In genomic region chr11:62646495-62646843, GRCm38 (mm10) we compare ENCODE assay signal across 9 mouse cellular contexts. TPM values are rescaled to one million over a fixed set of nuclear protein-coding genes. Genes with fewer than 3 reads are reported as not detected.
DNase-seq lines count a peak whose midpoint lies in the region; ATAC-seq lines count a peak whose summit lies in the region.
"Had no signal": no experiment of that assay in that cellular context is flagged by ENCODE, and none has a peak within 500 bp of the region (broad histone marks: within the 10 kb centered on the region; RNA-seq: fewer than 3 reads in every experiment).

No protein-coding gene starts in this region.

- ATAC-seq in heart, embryonic 16.5 days (replicated peaks; ENCODE audit: extremely low read depth, insufficient read depth, low FRiP score) = no peak
- no peak for ATAC-seq in hindbrain, embryonic 14.5 days (ENCODE audit: low FRiP score)
- no peak for ATAC-seq in midbrain, embryonic 12.5 days (ENCODE audit: low FRiP score, low read depth)

- H3K9me3 ChIP-seq in heart, embryonic 16.5 days (replicated peaks; ENCODE audit: control insufficient read depth, low read length) = no peaks in the 10 kb centered on the region
- H3K9me3 ChIP-seq in hindbrain, embryonic 14.5 days (ENCODE audit: control insufficient read depth, low read length) = no peaks in the 10 kb centered on the region
- H3K9me3 ChIP-seq in midbrain, embryonic 12.5 days = no peaks in the 10 kb centered on the region

- no peaks in the 10 kb centered on the region for H3K36me3 ChIP-seq in heart, embryonic 16.5 days (ENCODE audit: control insufficient read depth, insufficient read depth)
- no peaks in the 10 kb centered on the region for H3K36me3 ChIP-seq in hindbrain, embryonic 14.5 days (replicated peaks; ENCODE audit: control insufficient read depth, insufficient read depth)
- H3K36me3 ChIP-seq in midbrain, embryonic 12.5 days = no peaks in the 10 kb centered on the region

- H3K4me2 ChIP-seq in heart, embryonic 16.5 days (ENCODE audit: low read depth, low read length) = peak overlapping the region; percentile 83
- peak overlapping the region; percentile 69 for H3K4me2 ChIP-seq in hindbrain, embryonic 14.5 days (replicated peaks)
- peak overlapping the region; percentile 97 for H3K4me2 ChIP-seq in midbrain, embryonic 12.5 days (replicated peaks)

- H3K27me3 ChIP-seq in heart, embryonic 16.5 days (ENCODE audit: control insufficient read depth, insufficient read depth, low read length) = no peaks in the 10 kb centered on the region
- no peaks in the 10 kb centered on the region for H3K27me3 ChIP-seq in hindbrain, embryonic 14.5 days (ENCODE audit: control insufficient read depth, insufficient read depth, low read length)
- H3K27me3 ChIP-seq in midbrain, embryonic 12.5 days = no peaks in the 10 kb centered on the region

- H3K4me3 ChIP-seq in heart, embryonic 16.5 days (ENCODE audit: low read length) = peak overlapping the region; percentile 89
- H3K4me3 ChIP-seq in brown adipose tissue, adult 24 weeks (ENCODE audit: insufficient read depth, low read depth, low read length) = 0 out of 2 replicates have a peak overlapping the region, but pooled peaks have one; percentile 10
- peak overlapping the region; percentile 80 for H3K4me3 ChIP-seq in hindbrain, embryonic 14.5 days (replicated peaks; ENCODE audit: low read length)
- peak overlapping the region; percentile 78 for H3K4me3 ChIP-seq in midbrain, embryonic 12.5 days

- 9% methylated on average over 4 of the region's 4 CpGs for WGBS in heart, embryonic 16.5 days
- WGBS in hindbrain, embryonic 14.5 days = 42% methylated on average over 4 of the region's 4 CpGs
- 67% methylated on average over 4 of the region's 4 CpGs for WGBS in midbrain, embryonic 12.5 days

- H3K4me1 ChIP-seq in heart, embryonic 16.5 days (ENCODE audit: control insufficient read depth, insufficient read depth, low read length) = peaks cover 68% of the 10 kb centered on the region
- no peaks in the 10 kb centered on the region; the same call in none of the 2 replicates for H3K4me1 ChIP-seq in brown adipose tissue, adult 24 weeks (ENCODE audit: control insufficient read depth, insufficient read depth, insufficient read length, low read length)
- peaks cover 44% of the 10 kb centered on the region for H3K4me1 ChIP-seq in hindbrain, embryonic 14.5 days (replicated peaks; ENCODE audit: control insufficient read depth, insufficient read depth, low read length)
- peaks cover 56% of the 10 kb centered on the region for H3K4me1 ChIP-seq in midbrain, embryonic 12.5 days

- no peak for DNase-seq in heart, postnatal 4 days
- no peak for DNase-seq in hindbrain, embryonic 14.5 days (ENCODE audit: low spot score)
- DNase-seq in ovary, postnatal 36 days (ENCODE audit: low spot score) = no peak
- no peak for DNase-seq in urinary bladder, adult 2 months (ENCODE audit: low spot score)
- no peak for DNase-seq in right cerebral cortex, adult 18-20 months
- DNase-seq: cerebellum, adult 2 months had no signal

- H3K9ac ChIP-seq in heart, embryonic 16.5 days (ENCODE audit: low read length) = peak overlapping the region; percentile 94
- peak overlapping the region; percentile 24 for H3K9ac ChIP-seq in hindbrain, embryonic 14.5 days
- H3K9ac ChIP-seq in midbrain, embryonic 12.5 days (replicated peaks) = peak overlapping the region; percentile 31; the same call in 1 of the 2 replicates

- peak overlapping the region; percentile 98 for H3K27ac ChIP-seq in heart, embryonic 16.5 days (ENCODE audit: low read length)
- H3K27ac ChIP-seq in brown adipose tissue, adult 24 weeks (replicated peaks; ENCODE audit: low read depth, low read length) = no peak overlapping the region
- H3K27ac ChIP-seq in hindbrain, embryonic 14.5 days = peak overlapping the region; percentile 2; the same call in 1 of the 2 replicates
- peak overlapping the region; percentile 35; the same call in 1 of the 2 replicates for H3K27ac ChIP-seq in midbrain, embryonic 12.5 days (replicated peaks)

RNA-seq across cellular contexts. Expression of gene Lrrc75a, which starts 1.9 kb away (rescaled TPM):
- polyA plus RNA-seq in heart, embryonic 16.5 days (2015; fragmentation: Nextera tagmentation; extraction: Ambion mirVana) = 11.4 and 15.2 TPM in 2 replicates
- 10 to 100 TPM; 15.7 to 16.5 TPM for total RNA-seq in heart, postnatal 4 days (2021)
- polyA plus RNA-seq in brown adipose tissue, adult 24 weeks (2012; ENCODE audit: insufficient read depth, insufficient read length, missing spikeins) = 1.2 TPM in 1 of 2 replicates, not detected in the other
- 10.5 and 12.6 TPM in 2 replicates for polyA plus RNA-seq in hindbrain, embryonic 14.5 days (2014; fragmentation: Nextera tagmentation; extraction: Ambion mirVana)
- polyA plus RNA-seq in midbrain, embryonic 12.5 days (2016; fragmentation: Nextera tagmentation; extraction: Ambion mirVana) = 12.8 and 16.6 TPM in 2 replicates
- 14.0 and 15.4 TPM in 2 replicates for polyA plus RNA-seq in urinary bladder, adult 2 months (2012; rRNA removed)

RNA-seq across cellular contexts. Expression of gene Mmgt2, which starts 2.0 kb away (rescaled TPM):
- 48.8 and 49.0 TPM in 2 replicates for polyA plus RNA-seq in heart, embryonic 16.5 days (2015; fragmentation: Nextera tagmentation; extraction: Ambion mirVana)
- 10 to 100 TPM; 18.5 to 20.9 TPM for total RNA-seq in heart, postnatal 4 days (2021)
- 2.3 and 3.6 TPM in 2 replicates for polyA plus RNA-seq in brown adipose tissue, adult 24 weeks (2012; ENCODE audit: insufficient read depth, insufficient read length, missing spikeins)
- polyA plus RNA-seq in hindbrain, embryonic 14.5 days (2014; fragmentation: Nextera tagmentation; extraction: Ambion mirVana) = 21.0 and 33.4 TPM in 2 replicates
- polyA plus RNA-seq in midbrain, embryonic 12.5 days (2016; fragmentation: Nextera tagmentation; extraction: Ambion mirVana) = 36.4 and 39.9 TPM in 2 replicates
- 73.5 and 89.4 TPM in 2 replicates for polyA plus RNA-seq in urinary bladder, adult 2 months (2012; rRNA removed)

Comparison
In these comparisons a context has a peak if more than half of its experiments do, and no peak if none do; other contexts are left out.
1. H3K4me3 ChIP-seq: peak in every context shown above with its lines; median percentile 89 in heart, embryonic 16.5 days; 80 in hindbrain, embryonic 14.5 days; 78 in midbrain, embryonic 12.5 days; 10 in brown adipose tissue, adult 24 weeks.
2. H3K9ac ChIP-seq: peak in every context shown above with its lines; median percentile 94 in heart, embryonic 16.5 days; 31 in midbrain, embryonic 12.5 days; 24 in hindbrain, embryonic 14.5 days.